Mouse (Mus musculus): ENCODE results near the gene 4833420G17Rik. TPM values are rescaled to one million over a fixed set of nuclear protein-coding genes. Genes with fewer than 3 reads are reported as not detected.

The 4833420G17Rik gene
- polyA plus RNA-seq, 1 experiment = 3.1 TPM

Other genes with a start within 250 kb of the 4833420G17Rik start
- gene Paip1, start 34.2 kb upstream of the 4833420G17Rik start, polyA plus RNA-seq (2012; fragmentation: generic; extraction: Trizol) = 28.0 TPM
- gene Tmem267, start 25.3 kb downstream of the 4833420G17Rik start, polyA plus RNA-seq (2012; fragmentation: generic; extraction: Trizol) = 3.9 TPM
- gene 3110070M22Rik, start 25.6 kb downstream of the 4833420G17Rik start, polyA plus RNA-seq (2012; fragmentation: generic; extraction: Trizol) = 0.21 TPM
- not detected for gene Ccl28, start 161.1 kb downstream of the 4833420G17Rik start, polyA plus RNA-seq (2012; fragmentation: generic; extraction: Trizol)
- gene Hmgcs1, start 227.6 kb downstream of the 4833420G17Rik start, polyA plus RNA-seq (2012; fragmentation: generic; extraction: Trizol) = 45.6 TPM